Mouse (Mus musculus) retina, embryonic 14.5 days (tissue): ENCODE measurements at regions not wholly inside any gene's neighbourhood (a gene's known extent, or its start where the extent isn't known, plus 50 kb on each side); places are given as distances from the start of the nearest gene placed in this dataset.

Experiments
- DNase-seq: peaks from one replicate; pipeline ENCODE4 v3.0.0-alpha.2; 2015; ENCODE audit warnings: low spot score

GRCm38 (mm10) chr8:97733338-97733737 lies 1682.9 kb downstream of the Cdh8 start:
- DNase-seq, result no peak

- DNase-seq, result no peak
Observed at GRCm38 (mm10) chr8:97722627-97723026, 1693.6 kb downstream of the Cdh8 start.

GRCm38 (mm10) chr8:97701706-97702105 lies 1714.6 kb downstream of the Cdh8 start:
- no peak for DNase-seq

GRCm38 (mm10) chr8:97664404-97664803 lies 1751.9 kb downstream of the Cdh8 start:
- DNase-seq, result no peak

GRCm38 (mm10) chr8:97662144-97662543 lies 1754.1 kb downstream of the Cdh8 start:
- no peak for DNase-seq

- peak; percentile 27 for DNase-seq
Observed at GRCm38 (mm10) chr8:97651802-97652201, 1763.5 kb upstream of the Got2 start.

GRCm38 (mm10) chr8:97632980-97633379 lies 1744.6 kb upstream of the Got2 start:
- no peak for DNase-seq
